Mouse (Mus musculus): Measurements from ENCODE around the gene Nol12. TPM values are rescaled to one million over a fixed set of nuclear protein-coding genes. Genes with fewer than 3 reads are reported as not detected.

Gene Nol12
- polyA plus RNA-seq, 1 experiment = 101 TPM

DNA sequence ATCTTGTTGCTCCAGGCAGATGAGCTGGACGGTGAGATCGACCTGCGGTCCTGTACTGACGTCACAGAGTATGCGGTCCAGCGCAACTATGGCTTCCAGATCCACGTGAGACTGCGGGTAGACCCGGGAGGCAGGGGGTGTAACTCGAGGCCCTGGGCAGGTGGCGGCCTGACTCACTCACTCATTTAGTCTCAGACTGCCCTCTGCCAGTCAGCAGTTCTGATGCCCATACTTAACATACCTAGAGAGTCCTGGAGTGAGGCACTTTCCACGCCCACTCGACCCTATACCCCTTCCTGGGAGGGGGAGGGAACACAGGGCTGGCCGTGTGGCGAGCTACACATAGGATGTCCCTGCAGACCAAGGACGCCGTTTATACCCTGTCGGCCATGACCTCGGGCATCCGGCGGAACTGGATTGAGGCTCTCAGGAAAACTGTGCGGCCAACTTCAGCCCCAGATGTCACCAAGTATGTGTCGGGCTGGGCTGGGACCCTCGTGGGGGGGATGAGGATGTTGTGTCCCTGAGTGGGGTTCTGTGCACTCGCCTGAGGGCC lies 56.3 kb downstream of the Nol12 start:
- TF ChIP-seq MAX (IDR thresholded peaks at IDR 0.05; ENCODE audit: low read depth) (no peak), CEBPB (IDR thresholded peaks at IDR 0.05; ENCODE audit: insufficient read depth, poor library complexity, severe bottlenecking) (no peak), SRF (IDR thresholded peaks at IDR 0.05; ENCODE audit: control insufficient read depth, insufficient read length, low read depth) (no peak), MYOD1 (IDR thresholded peaks at IDR 0.05; ENCODE audit: control insufficient read depth in 1 of 3, insufficient read length in 2 of 3, low read depth in 2 of 3) (peak in 1 of 3 experiments; percentile 25), TCF3 (IDR thresholded peaks at IDR 0.05; ENCODE audit: insufficient read length, low read depth) (no peak), REST (IDR thresholded peaks at IDR 0.05; ENCODE audit: insufficient read depth, insufficient read length) (no peak), POLR2AphosphoS2 (IDR thresholded peaks at IDR 0.05; ENCODE audit: insufficient read length, low read depth) (no peak), POLR2A (IDR thresholded peaks at IDR 0.05; ENCODE audit: insufficient read length, low read depth) (no peak)
- Histone ChIP-seq H3K4me2 (ENCODE audit: low read depth) (no peak overlapping the region), H3K79me2 (ENCODE audit: control insufficient read depth, insufficient read depth) (no peaks in the 10 kb centered on the region), H3ac (ENCODE audit: control insufficient read depth, insufficient read length) (no peak overlapping the region), H3K4me3 (no peak overlapping the region), H3K36me3 (ENCODE audit: control insufficient read depth, insufficient read depth) (no peaks in the 10 kb centered on the region), H3K27me3 (ENCODE audit: control insufficient read depth, insufficient read depth, insufficient read length) (no peaks in the 10 kb centered on the region)

DNA sequence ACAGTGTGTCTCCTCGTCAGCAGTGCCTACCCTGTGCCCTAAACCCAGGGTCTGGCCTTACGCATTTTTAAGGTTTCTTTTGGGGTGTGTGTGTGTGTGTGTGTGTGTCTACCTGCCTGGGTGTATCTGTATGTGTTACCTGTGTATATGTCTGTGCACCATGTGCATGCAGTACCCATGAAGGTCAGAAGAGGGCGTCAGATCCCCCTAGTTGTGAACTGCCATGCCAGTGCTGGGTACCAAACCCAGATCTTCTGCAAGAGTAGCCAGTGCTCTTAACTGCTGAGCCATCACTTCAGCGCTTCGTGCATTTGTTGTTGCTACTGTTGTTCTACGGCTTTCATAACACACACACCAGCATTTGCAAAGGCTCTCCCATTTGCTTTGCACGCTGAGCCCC lies 57.5 kb downstream of the Nol12 start:
- Histone ChIP-seq H3K79me2 (ENCODE audit: control insufficient read depth, insufficient read depth) (no peaks in the 10 kb centered on the region), H3K4me2 (ENCODE audit: low read depth) (no peak overlapping the region), H3K27me3 (ENCODE audit: control insufficient read depth, insufficient read depth, insufficient read length) (no peaks in the 10 kb centered on the region), H3K36me3 (ENCODE audit: control insufficient read depth, insufficient read depth) (no peaks in the 10 kb centered on the region), H3K4me3 (no peak overlapping the region), H3ac (ENCODE audit: control insufficient read depth, insufficient read length) (no peak overlapping the region)
- TF ChIP-seq SRF (IDR thresholded peaks at IDR 0.05; ENCODE audit: control insufficient read depth, insufficient read length, low read depth) (no peak), MYOD1 (IDR thresholded peaks at IDR 0.05; ENCODE audit: control insufficient read depth in 1 of 3, insufficient read length in 2 of 3, low read depth in 2 of 3) (no peak), E2F4 (IDR thresholded peaks at IDR 0.05; ENCODE audit: insufficient read depth) (no peak), TCF12 (IDR thresholded peaks at IDR 0.05; ENCODE audit: insufficient read depth, poor library complexity, severe bottlenecking) (no peak), POLR2AphosphoS2 (IDR thresholded peaks at IDR 0.05; ENCODE audit: insufficient read length, low read depth) (no peak), MAX (IDR thresholded peaks at IDR 0.05; ENCODE audit: low read depth) (no peak), USF1 (IDR thresholded peaks at IDR 0.05; ENCODE audit: low read depth) (no peak), POLR2A (IDR thresholded peaks at IDR 0.05; ENCODE audit: insufficient read length, low read depth) (no peak), MYOG (IDR thresholded peaks at IDR 0.05; ENCODE audit: control insufficient read depth in 1 of 3, insufficient read depth in 1 of 3, insufficient read length in 2 of 3, low read depth in 2 of 3) (no peak), CEBPB (IDR thresholded peaks at IDR 0.05; ENCODE audit: insufficient read depth, poor library complexity, severe bottlenecking) (no peak), TCF3 (IDR thresholded peaks at IDR 0.05; ENCODE audit: insufficient read length, low read depth) (no peak)

DNA sequence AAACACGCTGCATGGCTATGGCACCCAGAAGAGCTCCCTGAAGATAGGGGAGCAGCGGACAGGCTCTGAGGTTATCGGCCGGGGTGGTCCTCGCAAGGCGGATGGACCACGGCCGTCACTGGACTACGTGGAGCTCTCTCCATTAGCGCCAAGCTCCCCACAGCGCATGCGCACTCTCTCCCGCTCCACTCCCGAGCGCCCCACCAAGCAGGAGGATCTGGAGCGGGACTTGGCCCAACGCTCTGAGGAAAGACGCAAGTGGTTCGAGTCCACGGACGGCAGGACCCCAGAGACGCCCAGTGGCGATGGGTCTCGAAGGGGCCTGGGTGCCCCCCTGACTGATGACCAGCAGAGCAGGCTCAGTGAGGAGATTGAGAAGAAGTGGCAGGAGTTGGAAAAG lies 58.2 kb downstream of the Nol12 start:
- no peaks in the 10 kb centered on the region for H3K27me3 ChIP-seq (ENCODE audit: control insufficient read depth, insufficient read depth, insufficient read length)
- no peaks in the 10 kb centered on the region for H3K36me3 ChIP-seq (ENCODE audit: control insufficient read depth, insufficient read depth)
- H3K79me2 ChIP-seq (ENCODE audit: control insufficient read depth, insufficient read depth) = no peaks in the 10 kb centered on the region
- no peak overlapping the region for H3ac ChIP-seq (ENCODE audit: control insufficient read depth, insufficient read length)
- TF ChIP-seq REST (IDR thresholded peaks at IDR 0.05; ENCODE audit: insufficient read depth, insufficient read length) (no peak), E2F4 (IDR thresholded peaks at IDR 0.05; ENCODE audit: insufficient read depth) (no peak), POLR2AphosphoS2 (IDR thresholded peaks at IDR 0.05; ENCODE audit: insufficient read length, low read depth) (no peak), POLR2A (IDR thresholded peaks at IDR 0.05; ENCODE audit: insufficient read length, low read depth) (no peak), MYOG (IDR thresholded peaks at IDR 0.05; ENCODE audit: control insufficient read depth in 1 of 3, insufficient read depth in 1 of 3, insufficient read length in 2 of 3, low read depth in 2 of 3) (no peak), TCF3 (IDR thresholded peaks at IDR 0.05; ENCODE audit: insufficient read length, low read depth) (no peak), CEBPB (IDR thresholded peaks at IDR 0.05; ENCODE audit: insufficient read depth, poor library complexity, severe bottlenecking) (no peak), TCF12 (IDR thresholded peaks at IDR 0.05; ENCODE audit: insufficient read depth, poor library complexity, severe bottlenecking) (no peak), MYOD1 (IDR thresholded peaks at IDR 0.05; ENCODE audit: control insufficient read depth in 1 of 3, insufficient read length in 2 of 3, low read depth in 2 of 3) (no peak), SRF (IDR thresholded peaks at IDR 0.05; ENCODE audit: control insufficient read depth, insufficient read length, low read depth) (no peak)
- H3K4me3 ChIP-seq = no peak overlapping the region
- no peak overlapping the region for H3K4me2 ChIP-seq (ENCODE audit: low read depth)

Other genes with a start within 250 kb of the Nol12 start
- 0.07 TPM for gene Elfn2, start 216.2 kb upstream of the Nol12 start, polyA plus RNA-seq (2012; fragmentation: generic; extraction: Trizol)
- gene Mfng, start 161.5 kb upstream of the Nol12 start, polyA plus RNA-seq (2012; fragmentation: generic; extraction: Trizol) = 0.06 TPM
- 1.4 TPM for gene Card10, start 131.9 kb upstream of the Nol12 start, polyA plus RNA-seq (2012; fragmentation: generic; extraction: Trizol)
- 76.0 TPM for gene Cdc42ep1, start 92.3 kb upstream of the Nol12 start, polyA plus RNA-seq (2012; fragmentation: generic; extraction: Trizol)
- 2.2 TPM for gene Lgals2, start 79.4 kb upstream of the Nol12 start, polyA plus RNA-seq (2012; fragmentation: generic; extraction: Trizol)
- 89.3 TPM for gene Gga1, start 57.7 kb upstream of the Nol12 start, polyA plus RNA-seq (2012; fragmentation: generic; extraction: Trizol)
- gene Gm49510, start 35.3 kb upstream of the Nol12 start, polyA plus RNA-seq (2012; fragmentation: generic; extraction: Trizol) = 0.04 TPM
- gene Sh3bp1, start 35.2 kb upstream of the Nol12 start, polyA plus RNA-seq (2012; fragmentation: generic; extraction: Trizol) = 11.1 TPM
- 33.1 TPM for gene Pdxp, start 21.0 kb upstream of the Nol12 start, polyA plus RNA-seq (2012; fragmentation: generic; extraction: Trizol)
- 13,722 TPM for gene Lgals1, start 8.2 kb upstream of the Nol12 start, polyA plus RNA-seq (2012; fragmentation: generic; extraction: Trizol)
- gene Triobp, start 12.8 kb downstream of the Nol12 start, polyA plus RNA-seq (2012; fragmentation: generic; extraction: Trizol) = 19.9 TPM
- gene H1f0, start 93.5 kb downstream of the Nol12 start, polyA plus RNA-seq (2012; fragmentation: generic; extraction: Trizol) = 423 TPM
- 0.44 TPM for gene Galr3, start 107.0 kb downstream of the Nol12 start, polyA plus RNA-seq (2012; fragmentation: generic; extraction: Trizol)
- gene Ankrd54, start 128.0 kb downstream of the Nol12 start, polyA plus RNA-seq (2012; fragmentation: generic; extraction: Trizol) = 36.1 TPM
- 315 TPM for gene Eif3l, start 140.2 kb downstream of the Nol12 start, polyA plus RNA-seq (2012; fragmentation: generic; extraction: Trizol)
- 18.0 TPM for gene Micall1, start 174.0 kb downstream of the Nol12 start, polyA plus RNA-seq (2012; fragmentation: generic; extraction: Trizol)
- 388 TPM for gene Polr2f, start 206.1 kb downstream of the Nol12 start, polyA plus RNA-seq (2012; fragmentation: generic; extraction: Trizol)
- gene 1700088E04Rik, start 206.3 kb downstream of the Nol12 start, polyA plus RNA-seq (2012; fragmentation: generic; extraction: Trizol) = 15.2 TPM
- not detected for gene Sox10, start 230.3 kb downstream of the Nol12 start, polyA plus RNA-seq (2012; fragmentation: generic; extraction: Trizol)